Mouse (Mus musculus) adrenal gland, adult 18-20 months (tissue): ENCODE data around the gene Anapc5. TPM values are rescaled to one million over a fixed set of nuclear protein-coding genes. Genes with fewer than 3 reads are reported as not detected.

ENCODE experiments used
- DNase-seq, 2 experiments: peaks; one replicate each; pipeline ENCODE4 v3.0.0; 2021 to 2022; ENCODE audit warnings: low spot score in 2 of 2
- total RNA-seq, 2 experiments: library from RNA; stranded (reverse); gene quantifications; 1 replicate in 1 of 2; 2 replicates in 1 of 2; pipeline ENCODE4 v1.2.3; 2021

The Anapc5 gene
- total RNA-seq, 2 experiments from 2014 or later = 148 to 156 TPM

DNA sequence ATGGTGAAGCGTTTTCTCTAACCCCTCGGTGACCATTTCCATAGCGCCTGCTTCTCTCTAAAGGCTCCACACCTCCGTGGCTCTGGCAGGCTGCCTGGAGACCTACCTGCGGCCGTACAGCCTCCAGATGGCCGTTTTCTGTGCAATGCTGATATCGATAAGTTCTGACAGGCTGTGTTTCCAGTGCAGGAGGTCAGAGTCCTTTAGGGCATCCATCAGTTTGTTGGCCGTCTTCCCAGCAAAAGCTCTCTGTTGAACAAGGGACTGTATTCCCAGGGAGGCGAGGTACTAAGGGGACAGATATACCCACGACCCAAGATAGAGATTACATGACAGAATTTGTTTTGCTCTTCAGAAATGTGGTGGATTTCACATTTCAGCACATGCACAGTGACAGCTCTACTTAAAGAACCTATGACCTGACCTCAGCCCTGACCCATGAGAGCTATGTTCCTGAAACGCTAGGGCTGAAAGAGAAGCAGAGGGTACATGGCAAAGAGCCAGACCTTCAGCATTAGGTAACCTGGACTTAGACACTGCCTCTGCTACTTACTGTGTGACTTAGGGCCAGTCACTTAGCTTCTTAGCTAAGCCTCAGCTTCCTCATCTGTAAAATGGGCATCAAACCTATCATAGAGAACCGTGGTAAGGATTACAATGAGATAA is 20.7 kb downstream of the Anapc5 start:
- no peak for DNase-seq

DNA sequence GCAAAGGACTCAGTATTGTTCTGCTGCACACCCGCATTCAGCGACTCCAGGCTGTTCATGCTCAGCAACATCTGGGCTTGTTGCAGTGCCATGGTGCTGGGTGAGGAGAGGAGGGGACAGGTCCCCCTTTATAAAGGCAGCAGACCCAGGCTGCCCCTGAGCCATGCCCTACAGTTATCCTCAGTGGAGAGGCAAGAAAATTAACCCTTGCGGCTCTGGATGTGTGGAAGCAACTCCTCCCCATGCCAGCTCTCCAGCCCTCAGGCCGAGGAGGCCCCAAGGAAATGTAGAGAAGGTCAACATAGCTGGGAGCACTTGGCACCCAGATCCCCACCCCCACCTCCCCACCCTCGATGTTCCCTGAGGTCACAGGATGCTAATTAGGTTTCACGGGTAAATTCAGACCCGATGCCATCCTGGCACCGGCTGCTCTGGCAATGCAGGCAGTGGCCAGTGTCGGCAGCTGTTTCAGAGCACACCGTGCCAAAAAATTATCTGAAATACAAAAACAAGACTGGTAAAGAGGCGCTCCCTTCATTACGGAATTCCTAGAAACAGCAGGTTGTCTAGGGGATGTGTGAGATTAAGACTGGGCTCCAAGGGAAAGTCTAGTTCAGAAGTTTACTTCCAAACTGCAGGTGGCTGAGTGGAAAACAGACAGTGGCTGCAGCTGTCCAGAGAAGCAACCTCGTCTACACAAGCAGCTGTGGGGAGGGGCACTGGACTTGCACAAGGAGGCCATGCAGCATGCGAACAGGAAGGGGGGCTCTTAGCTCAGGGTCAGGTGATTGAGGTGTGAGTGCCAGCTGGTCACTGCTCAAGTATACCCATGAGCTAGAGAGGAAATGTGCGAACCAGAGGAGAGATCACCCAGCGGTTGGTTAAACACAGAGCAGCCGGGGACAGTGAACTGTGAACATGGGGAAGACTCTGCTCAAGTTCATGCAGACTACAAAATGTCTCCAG is 21.5 kb downstream of the Anapc5 start:
- no peak for DNase-seq

DNA sequence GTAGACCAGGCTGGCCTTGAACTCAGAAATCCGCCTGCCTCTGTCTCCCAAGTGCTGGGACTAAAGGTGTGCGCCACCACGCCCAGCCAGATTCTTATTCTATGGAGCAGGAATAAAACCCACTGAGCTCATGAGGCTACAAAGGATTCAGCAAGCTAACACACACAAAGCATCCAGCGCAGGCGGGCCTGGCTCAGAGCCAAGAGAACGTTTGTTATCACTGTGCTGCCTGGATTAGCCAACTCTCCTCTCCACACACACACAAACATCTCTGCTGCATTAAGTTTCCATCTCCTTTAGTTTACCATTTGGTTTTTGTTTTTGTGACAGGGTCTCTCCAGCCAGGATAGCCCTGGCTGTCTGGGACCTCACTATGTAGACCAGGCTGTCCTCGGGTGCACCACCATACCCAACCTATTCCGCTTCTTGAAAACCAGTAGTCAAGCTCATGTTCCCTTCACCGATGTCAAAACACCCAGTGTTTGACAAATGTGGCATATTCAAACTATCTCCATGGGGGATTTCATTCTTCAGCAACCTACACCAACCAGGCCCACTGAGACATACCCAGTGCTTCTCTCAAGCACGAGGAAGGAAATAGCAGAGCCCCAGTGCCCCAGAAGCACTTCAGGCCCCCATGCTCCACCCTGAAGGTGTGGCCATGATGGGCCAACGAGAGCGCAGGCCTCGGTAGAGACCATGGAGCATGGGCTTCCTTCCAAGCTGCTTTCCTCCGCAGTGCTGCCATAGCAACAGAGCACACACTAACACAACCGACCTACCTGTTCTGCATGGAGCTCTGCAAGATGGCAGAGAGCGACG is 22.4 kb downstream of the Anapc5 start:
- DNase-seq = peak; percentile 56 to 59

DNA sequence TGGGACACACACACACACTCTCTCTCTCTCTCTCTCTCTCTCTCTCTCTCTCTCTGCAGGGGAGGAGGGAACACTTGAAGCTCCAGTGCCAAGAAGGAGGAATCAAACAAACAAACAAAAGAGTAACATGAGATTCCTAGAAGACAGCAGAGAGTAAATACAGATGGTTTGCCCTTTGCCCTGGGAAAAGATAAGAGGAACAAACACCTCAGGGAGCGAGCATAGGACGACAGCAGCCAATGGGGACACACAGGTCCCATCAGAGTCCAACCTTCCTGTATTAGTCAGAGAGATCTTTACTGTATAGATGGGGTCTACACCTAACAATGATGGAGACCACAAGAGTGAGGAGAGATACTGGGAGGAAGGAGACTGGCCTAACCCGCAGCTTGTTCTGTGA is 23.3 kb downstream of the Anapc5 start:
- DNase-seq = no peak

DNA sequence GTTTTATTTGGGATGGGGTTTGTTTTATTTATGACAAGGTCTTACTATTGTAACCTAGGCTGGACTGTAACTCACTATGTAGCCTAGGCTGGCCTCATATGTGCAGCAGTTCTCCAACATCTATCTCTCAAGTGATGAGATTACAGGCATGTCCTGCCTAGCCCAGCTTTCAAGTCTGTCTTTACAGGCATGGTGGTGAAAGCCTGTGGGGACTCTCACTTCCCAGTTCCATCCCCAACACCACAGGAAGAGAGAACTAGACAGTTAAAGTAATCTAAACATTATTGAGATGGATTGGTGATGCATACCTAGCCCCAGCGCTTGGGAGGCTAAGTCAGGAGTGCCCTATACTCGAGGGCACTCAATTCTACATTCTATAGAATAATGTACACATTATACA is 32.4 kb downstream of the Anapc5 start:
- no peak for DNase-seq

DNA sequence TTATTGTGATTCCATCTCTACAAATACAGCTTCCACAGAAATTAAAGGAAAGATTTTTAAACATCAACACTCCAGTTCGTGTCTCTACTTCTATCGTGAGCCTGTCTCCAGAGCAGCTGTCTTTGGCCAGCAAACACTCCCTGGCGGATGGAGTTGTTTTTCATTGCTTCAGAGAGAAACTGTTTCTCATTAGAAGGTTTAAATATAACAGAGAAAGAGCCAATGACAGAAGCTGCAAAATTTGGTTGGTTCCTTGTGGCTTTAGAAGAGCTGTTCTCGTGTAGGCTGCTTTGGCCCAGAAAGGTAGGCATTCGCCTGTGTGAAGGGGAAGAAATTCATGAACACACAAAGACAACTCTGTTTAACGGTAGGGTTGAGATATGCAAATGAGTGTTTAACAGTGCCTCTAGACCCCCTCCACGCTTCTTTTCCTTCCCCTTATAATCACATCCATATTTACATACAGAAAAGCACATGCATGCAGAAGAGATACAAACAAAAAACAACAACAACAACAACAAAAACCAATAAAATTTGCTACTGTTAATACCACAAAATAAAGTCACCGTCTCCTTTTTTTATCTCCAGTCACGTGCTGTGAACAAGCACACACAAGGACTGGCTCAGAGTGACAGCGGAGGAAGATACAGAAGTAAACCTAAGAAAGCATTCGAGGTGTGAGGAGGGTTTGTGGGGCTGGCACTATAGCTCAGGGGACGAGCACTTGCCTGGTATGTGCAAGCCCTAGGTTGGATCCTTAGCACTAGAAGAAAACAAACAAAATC is 34.9 kb downstream of the Anapc5 start:
- DNase-seq = no peak

DNA sequence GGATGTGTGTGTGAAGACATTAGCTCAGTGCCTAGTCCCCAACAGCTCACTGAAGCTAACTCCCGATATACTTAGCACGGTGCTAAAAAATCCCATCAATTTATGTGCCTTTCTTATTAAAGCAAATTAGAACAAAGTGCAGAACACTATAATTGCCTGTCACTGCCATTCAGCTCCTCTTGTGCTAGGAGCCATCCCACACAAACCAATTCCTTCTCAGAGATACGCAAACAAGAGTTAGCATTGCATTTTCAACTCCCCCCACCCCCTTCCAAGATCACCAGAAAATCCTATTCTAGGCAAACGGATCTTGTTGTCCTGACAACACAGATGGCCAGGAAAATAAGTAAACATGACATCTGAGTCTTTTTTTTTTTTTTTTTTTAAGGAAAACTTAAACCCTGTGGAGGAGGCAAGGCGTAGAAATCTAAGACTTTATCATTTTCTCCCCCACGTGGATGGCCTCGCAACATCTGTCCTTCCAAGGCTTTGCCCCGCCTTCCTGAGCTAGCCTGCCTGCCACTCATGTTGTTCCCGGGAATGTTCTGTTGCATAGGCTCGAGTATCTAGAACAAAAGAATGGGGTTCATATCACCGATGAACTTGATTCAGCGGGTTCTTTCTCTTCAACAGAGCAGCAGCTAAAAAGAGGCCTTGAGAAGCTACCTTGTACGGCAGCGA is 37.3 kb downstream of the Anapc5 start:
- DNase-seq = no peak

DNA sequence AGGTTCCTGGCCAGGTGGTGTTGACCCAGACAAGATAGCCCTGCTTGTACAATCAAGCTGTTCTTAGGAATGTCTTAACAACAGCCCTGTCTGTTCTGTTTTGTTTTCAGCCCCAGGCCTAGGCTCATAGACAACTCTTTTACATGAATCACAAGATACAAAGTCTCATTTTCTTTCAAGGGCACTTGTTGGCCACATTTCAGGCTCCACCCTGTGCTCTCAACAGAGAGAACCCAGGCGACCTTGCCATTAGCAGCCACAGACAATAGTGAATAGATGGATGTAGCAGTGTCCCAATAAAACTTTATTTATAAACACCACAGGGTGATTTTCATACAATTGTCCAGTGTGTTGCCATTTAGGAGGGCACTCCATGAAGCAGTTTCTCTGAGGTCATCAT is 39.1 kb downstream of the Anapc5 start:
- DNase-seq = no peak

DNA sequence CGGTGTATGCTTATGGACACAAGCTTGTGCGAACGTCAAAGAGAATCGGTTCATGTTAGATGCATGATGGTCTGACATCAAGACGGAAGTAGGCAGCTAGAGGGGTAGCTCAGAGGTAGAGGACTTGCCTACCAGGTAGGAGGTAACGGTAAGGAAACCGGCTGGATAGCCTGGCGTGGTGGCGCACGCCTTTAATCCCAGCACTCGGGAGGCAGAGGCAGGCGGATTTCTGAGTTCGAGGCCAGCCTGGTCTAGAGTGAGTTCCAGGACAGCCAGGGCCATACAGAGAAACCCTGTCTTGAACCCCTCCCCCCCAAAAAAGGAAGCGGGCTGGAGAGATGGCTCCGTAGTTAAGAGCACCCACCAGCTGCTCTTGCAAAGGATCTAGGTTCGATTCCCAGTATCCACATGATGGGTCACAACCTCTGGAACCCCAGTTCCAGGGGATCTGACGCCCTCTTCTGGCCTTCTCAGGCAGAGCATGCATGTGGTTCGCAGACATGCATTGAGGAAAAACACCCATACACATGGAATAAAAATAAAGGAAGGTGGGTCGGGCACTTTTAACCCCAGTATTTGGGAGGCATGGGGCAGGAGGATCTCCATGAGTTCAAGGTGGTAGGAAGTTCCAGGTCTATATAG is 40.2 kb downstream of the Anapc5 start:
- DNase-seq = no peak

DNA sequence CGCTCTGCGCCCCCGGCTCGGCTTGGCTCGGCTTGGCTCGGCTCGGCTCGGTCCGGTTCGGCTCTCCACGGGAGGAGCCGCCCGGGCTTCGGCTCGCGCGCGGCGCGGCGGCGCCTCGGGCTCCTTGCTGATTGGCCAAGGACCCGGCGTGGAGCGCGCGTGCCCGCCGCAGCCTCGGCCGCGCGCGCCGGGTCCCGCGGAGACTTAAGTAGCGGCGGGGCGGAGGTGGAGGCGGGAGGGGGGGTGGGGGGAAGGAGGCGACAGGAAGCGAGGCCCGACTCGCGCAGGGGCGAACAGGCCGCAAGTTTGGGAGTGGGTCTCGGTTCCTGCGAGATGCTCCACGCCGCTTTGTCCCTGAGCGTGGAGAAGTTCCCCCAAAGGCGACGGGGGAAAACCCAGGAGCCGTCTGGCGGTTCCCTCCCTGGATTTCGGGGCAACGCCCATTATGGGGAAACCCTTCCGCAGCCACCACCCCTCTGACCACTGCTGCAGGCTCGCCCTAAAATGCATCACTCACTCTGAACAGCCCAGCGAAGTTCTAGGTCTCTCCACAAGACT is 41.8 kb downstream of the Anapc5 start, which contains the start of gene Camkk2:
Gene Camkk2 (minus strand): TSS at position 133 of the 558 bp plus-strand sequence.
- peak; percentile 78 to 84 for DNase-seq

DNA sequence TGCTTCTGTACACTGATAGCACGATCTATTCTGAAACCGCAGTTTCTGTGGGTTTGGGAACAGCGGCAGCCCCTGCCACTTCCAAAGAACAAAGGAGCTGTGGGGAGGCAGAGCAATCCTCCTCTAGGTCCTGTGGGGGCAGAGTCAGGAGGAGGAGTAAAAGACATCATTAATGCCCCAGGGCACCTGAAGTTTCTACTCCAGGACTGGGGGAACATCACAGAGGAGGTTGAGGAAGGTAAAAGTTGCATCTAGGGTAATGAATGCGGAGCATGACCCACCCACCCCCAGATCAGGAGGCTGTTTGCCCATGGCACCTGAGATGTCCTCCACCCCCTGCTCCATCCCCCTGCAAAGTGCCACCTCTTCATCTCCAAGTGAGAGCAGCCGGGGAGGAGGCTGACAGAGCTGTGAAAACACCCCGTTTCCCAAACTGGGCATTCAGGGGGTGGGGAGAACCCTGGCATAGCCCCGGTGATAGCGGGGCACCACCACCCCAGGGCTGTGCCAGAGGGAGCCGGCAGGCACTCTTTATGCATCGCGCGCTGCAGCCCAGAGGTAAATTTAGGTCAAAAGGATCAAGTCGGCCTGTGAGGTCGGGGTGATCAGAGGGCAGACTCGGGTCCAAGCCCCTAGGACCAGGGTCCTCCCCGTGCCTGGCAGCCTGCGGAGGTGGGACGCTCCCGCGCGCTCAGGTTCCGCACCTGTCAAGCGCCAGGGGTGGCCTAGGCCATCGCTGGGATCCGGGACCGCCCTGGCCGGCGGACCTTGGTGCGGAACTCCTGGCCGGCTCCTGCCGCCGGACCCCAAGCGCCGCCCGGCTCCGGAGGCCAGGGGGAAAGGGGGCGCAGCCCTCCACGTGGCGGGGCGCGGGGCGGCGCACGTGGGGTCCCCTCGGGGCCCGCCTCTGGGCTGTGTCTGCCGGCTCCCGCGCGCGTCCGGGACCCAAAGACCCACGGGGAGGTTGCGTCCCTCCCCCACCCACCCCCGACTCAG is 42.6 kb downstream of the Anapc5 start:
- DNase-seq = peak in 1 of 2 experiments; percentile 36

DNA sequence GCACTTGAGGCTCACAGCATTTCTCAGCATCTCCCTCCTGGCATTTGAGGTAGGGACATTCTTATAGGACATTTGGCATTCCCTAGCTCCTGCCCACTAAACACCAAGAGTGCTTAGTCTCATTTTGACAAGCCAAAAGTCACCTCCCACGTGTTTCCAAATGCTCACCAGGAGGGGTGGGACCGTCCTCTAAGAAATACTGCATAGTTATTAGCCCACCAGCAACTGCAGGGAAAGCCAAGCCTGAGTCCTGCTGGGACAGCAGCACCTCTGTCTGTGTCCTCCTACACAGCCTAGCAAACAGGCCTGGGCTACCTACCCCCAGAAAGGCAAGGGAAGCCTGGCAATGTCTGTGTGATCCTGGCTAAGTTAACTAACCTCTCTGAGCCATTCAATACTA is 43.8 kb downstream of the Anapc5 start:
- DNase-seq = no peak

DNA sequence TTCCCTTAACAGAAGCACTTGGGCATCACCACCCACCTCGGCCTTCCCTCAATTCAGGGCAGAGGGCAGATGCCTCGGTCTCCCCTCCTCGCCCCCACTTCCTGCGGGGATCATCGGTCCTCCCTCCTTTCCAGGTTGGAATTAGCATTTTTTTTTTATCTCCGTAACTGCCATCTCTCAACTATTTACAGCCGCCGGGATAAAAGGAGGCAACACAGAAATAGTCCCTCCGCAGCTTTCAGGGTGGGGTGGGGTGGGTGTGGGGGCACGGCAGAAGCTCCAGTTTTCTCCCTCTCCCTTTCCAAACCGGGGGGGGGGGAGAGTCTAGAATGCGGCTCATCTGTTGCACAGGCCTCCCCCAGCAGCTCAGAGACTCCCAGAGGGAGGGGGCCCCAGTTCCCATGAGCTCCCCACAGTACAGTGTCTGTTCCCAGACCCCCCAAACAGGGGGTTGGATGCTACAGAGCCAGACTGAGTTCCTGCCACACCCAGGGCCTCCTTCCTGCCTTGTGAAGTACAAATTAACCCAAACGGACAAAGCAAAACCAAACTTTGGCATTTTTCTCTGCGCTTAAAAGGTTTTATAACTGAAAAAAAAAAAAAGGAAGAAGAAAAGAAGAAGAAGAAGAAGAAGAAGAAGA is 45.4 kb downstream of the Anapc5 start:
- no peak for DNase-seq

DNA sequence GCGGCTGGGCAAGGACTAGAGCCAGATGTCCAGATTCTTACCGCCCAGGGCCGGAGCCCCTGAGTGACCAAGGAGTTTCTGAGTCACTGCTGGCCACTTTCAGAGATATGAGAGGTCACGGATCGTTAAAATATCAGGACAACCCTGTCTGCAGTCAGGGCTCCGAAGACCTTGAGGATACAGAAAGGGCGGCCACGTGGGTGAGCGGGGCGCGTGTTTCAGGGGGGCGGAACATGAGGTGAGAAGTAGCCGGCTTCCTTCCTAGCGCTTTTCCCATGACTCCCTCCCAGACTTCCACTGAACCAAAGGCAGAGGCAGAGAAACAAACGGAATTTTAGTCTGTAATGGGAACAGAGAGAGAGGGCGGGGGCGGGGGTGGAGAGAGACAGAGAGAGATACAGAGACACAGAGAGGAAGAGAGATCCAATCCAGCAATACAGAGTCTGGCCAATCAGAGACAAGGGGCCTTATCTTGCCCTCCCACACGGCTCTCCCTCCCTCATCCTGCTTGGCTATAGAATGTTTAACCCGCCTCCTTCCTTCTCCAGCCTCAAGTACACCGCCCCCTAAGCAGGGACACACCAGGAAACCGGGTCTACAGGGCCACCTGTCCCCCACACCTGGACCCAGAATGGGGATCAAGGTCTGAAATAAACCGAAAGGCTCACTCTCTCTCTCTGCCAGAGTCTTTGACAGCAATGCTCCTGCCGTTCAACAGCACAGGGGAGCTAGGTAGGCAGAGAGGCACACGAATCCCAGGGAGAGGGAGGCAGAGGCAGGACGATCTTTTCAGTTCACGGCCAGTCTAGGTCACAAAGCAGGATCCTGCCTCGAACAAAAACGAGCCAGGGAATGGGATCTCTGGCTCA is 46.2 kb downstream of the Anapc5 start:
- peak; percentile 58 to 60 for DNase-seq

DNA sequence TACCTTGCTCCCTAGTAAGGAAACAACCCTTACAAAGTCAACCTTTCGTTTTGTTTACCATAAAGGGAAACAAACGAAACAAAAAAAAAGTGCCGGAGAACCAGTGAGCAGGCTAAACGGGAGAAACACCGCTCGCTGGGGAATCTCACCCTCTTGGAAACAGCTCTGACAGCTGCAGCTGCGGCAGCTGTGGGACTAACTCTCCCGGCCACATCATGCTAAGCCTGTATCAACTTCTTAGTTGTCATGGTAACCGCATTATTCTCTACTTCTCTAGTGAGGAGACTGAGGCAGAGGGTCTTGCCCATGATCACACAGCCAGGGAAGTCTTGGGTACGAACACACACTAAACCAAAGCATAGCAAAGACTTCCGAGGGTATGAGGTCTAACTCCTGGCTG is 47.4 kb downstream of the Anapc5 start:
- DNase-seq = no peak

DNA sequence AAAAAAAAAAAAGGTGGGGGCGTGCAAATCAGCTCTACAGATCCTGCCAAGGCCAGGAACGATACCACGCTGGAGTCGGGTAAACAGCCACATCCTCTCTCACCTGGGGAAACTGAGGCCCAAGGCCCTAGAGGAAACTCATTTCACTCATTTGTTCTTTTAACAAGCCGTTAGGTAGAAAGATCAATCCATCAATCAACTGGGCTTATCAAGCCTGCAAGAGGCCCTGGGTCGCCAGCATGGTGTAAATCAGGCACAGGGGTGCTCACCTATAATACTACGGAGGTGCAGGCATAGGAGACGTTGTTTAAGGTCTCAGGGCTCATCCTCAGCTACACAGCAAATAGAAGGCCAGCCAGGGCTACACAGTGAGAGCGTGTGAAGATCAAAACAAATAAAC is 49.7 kb downstream of the Anapc5 start:
- no peak for DNase-seq
